Mouse (Mus musculus) ES-Bruce4 (cell line): ENCODE data around the gene Kctd6. TPM values are rescaled to one million over a fixed set of nuclear protein-coding genes. Genes with fewer than 3 reads are reported as not detected.
"Not testable (repeated sequence)": the region's sequence is repeated elsewhere in the genome, so short reads cannot be mapped to it uniquely, and the experiment has no call there.

Experiments
- H3K27ac ChIP-seq: 2 replicates; pipeline ENCODE4 v1.5.1; 2012; ENCODE audit warnings: low read length, inconsistent platforms; ENCODE audit not compliant: insufficient read depth
- H3K27me3 ChIP-seq: 2 replicates; pipeline ENCODE4 v1.6.1; 2012; ENCODE audit warnings: mild to moderate bottlenecking, low read length, inconsistent platforms; ENCODE audit not compliant: control insufficient read depth, poor library complexity, insufficient read depth, severe bottlenecking
- H3K36me3 ChIP-seq: 2 replicates; pipeline ENCODE4 v1.6.1; 2012; ENCODE audit warnings: inconsistent platforms, mild to moderate bottlenecking, low read length, moderate library complexity; ENCODE audit not compliant: control insufficient read depth, poor library complexity, insufficient read depth, severe bottlenecking
- H3K4me1 ChIP-seq: one replicate; pipeline ENCODE4 v1.8.1; 2011; ENCODE audit warnings: low read length; ENCODE audit not compliant: control insufficient read depth, insufficient read depth
- H3K4me3 ChIP-seq: 2 replicates; pipeline ENCODE4 v1.5.1; 2011; ENCODE audit warnings: low read depth, mild to moderate bottlenecking, low read length
- H3K9ac ChIP-seq: 2 replicates; pipeline ENCODE4 v1.6.1; 2012; ENCODE audit warnings: low read depth, mild to moderate bottlenecking, inconsistent platforms; ENCODE audit not compliant: poor library complexity, severe bottlenecking
- H3K9me3 ChIP-seq: replicated peaks from 2 replicates; pipeline ENCODE4 v1.6.1; 2012; ENCODE audit warnings: mild to moderate bottlenecking, low read length, inconsistent platforms; ENCODE audit not compliant: control insufficient read depth, poor library complexity, insufficient read depth, severe bottlenecking
- CTCF ChIP-seq: IDR thresholded peaks from one replicate; pipeline ENCODE4 v1.8.1; 2011; ENCODE audit warnings: low read depth, low read length
- EP300 ChIP-seq: IDR thresholded peaks from 2 replicates; pipeline ENCODE4 v1.6.1; 2011; ENCODE audit warnings: low read depth, low read length; ENCODE audit not compliant: insufficient read depth
- POLR2A ChIP-seq: IDR thresholded peaks from one replicate; pipeline ENCODE4 v1.8.1; 2011; ENCODE audit warnings: low read length; ENCODE audit not compliant: insufficient read depth
- polyA plus RNA-seq: library from polyadenylated mRNA; stranded (reverse); fragments of >200 nt; gene quantifications from 2 replicates; pipeline ENCODE4 v1.2.4, GENCODE M21; 2011; ENCODE audit warnings: low read depth; ENCODE audit not compliant: missing spikeins, insufficient read depth, insufficient read length

Kctd6 gene
- polyA plus RNA-seq, 1 experiment, result 35.6 TPM

GRCm38 (mm10) chr14:8259166-8259565, 45.2 kb downstream of the Kctd6 start, which contains the start of gene Acox2:
TSS of gene Acox2 (minus strand) at chr14:8259353.
- H3K27me3 ChIP-seq, result no peaks in the 10 kb centered on the region
- TF ChIP-seq EP300, result no peak
- no peak for TF ChIP-seq POLR2A
- TF ChIP-seq CTCF, result no peak
- H3K4me1 ChIP-seq, result no peaks in the 10 kb centered on the region
- H3K9ac ChIP-seq, result no peak within 1 kb of the TSS
- no peak within 1 kb of the TSS for H3K4me3 ChIP-seq
- H3K9me3 ChIP-seq, result no peaks in the 10 kb centered on the region
- H3K27ac ChIP-seq, result no peak within 1 kb of the TSS
- H3K36me3 ChIP-seq, result no peaks in the 10 kb centered on the region

- Histone ChIP-seq H3K9me3 (no peaks in the 10 kb centered on the region), H3K4me3 (no peak overlapping the region), H3K36me3 (no peaks in the 10 kb centered on the region), H3K4me1 (no peaks in the 10 kb centered on the region), H3K27me3 (no peaks in the 10 kb centered on the region), H3K9ac (no peak overlapping the region), H3K27ac (no peak overlapping the region)
- TF ChIP-seq EP300 (no peak), POLR2A (no peak), CTCF (no peak)
Observed at GRCm38 (mm10) chr14:8260214-8260613, 46.3 kb downstream of the Kctd6 start.

- H3K36me3 ChIP-seq, result no peaks in the 10 kb centered on the region
- TF ChIP-seq POLR2A, result no peak
- TF ChIP-seq CTCF, result no peak
- no peak for TF ChIP-seq EP300
Observed at GRCm38 (mm10) chr14:8262242-8262641, 48.3 kb downstream of the Kctd6 start.

GRCm38 (mm10) chr14:8264378-8264777, 50.4 kb downstream of the Kctd6 start:
- no peak overlapping the region for H3K4me3 ChIP-seq
- H3K36me3 ChIP-seq, result no peaks in the 10 kb centered on the region
- no peak overlapping the region for H3K27ac ChIP-seq
- no peak overlapping the region for H3K9ac ChIP-seq
- H3K27me3 ChIP-seq, result no peaks in the 10 kb centered on the region
- no peaks in the 10 kb centered on the region for H3K4me1 ChIP-seq
- H3K9me3 ChIP-seq, result peaks cover 4% of the 10 kb centered on the region; the same call in 1 of the 2 replicates
- TF ChIP-seq CTCF, result no peak
- TF ChIP-seq EP300, result no peak
- TF ChIP-seq POLR2A, result no peak

More at GRCm38 (mm10) chr14:8262242-8262641, 48.3 kb downstream of the Kctd6 start:
- no peak overlapping the region for H3K27ac ChIP-seq
- no peaks in the 10 kb centered on the region for H3K9me3 ChIP-seq
- no peaks in the 10 kb centered on the region for H3K4me1 ChIP-seq
- no peak overlapping the region for H3K9ac ChIP-seq
- no peaks in the 10 kb centered on the region for H3K27me3 ChIP-seq
- H3K4me3 ChIP-seq, result no peak overlapping the region

- H3K36me3 ChIP-seq, H3K27me3 ChIP-seq, H3K4me3 ChIP-seq, H3K9ac ChIP-seq, H3K4me1 ChIP-seq, H3K9me3 ChIP-seq, H3K27ac ChIP-seq: not testable (repeated sequence)
Observed at GRCm38 (mm10) chr14:8271281-8271680, 57.3 kb downstream of the Kctd6 start.

Other genes starting within 250 kb of the Kctd6 start
- 0.27 and 0.30 TPM in 2 replicates for gene Dnase1l3, start 219.6 kb upstream of the Kctd6 start, polyA plus RNA-seq
- 12.6 and 14.9 TPM in 2 replicates for gene Abhd6, start 211.2 kb upstream of the Kctd6 start, polyA plus RNA-seq
- 40.5 and 47.1 TPM in 2 replicates for gene Rpp14, start 133.8 kb upstream of the Kctd6 start, polyA plus RNA-seq
- 19.8 and 24.2 TPM in 2 replicates for gene Pxk, start 115.9 kb upstream of the Kctd6 start, polyA plus RNA-seq
- 167 and 168 TPM in 2 replicates for gene Pdhb, start 41.1 kb upstream of the Kctd6 start, polyA plus RNA-seq
- not detected in 2 replicates for gene Acox2, start 45.2 kb downstream of the Kctd6 start, polyA plus RNA-seq
- 0.69 and 1.2 TPM in 2 replicates for gene Fam107a, start 103.9 kb downstream of the Kctd6 start, polyA plus RNA-seq
- not detected in 2 replicates for gene Oit1, start 164.6 kb downstream of the Kctd6 start, polyA plus RNA-seq